10 mouse cellular contexts compared by ENCODE assay signal in the genomic region with DNA sequence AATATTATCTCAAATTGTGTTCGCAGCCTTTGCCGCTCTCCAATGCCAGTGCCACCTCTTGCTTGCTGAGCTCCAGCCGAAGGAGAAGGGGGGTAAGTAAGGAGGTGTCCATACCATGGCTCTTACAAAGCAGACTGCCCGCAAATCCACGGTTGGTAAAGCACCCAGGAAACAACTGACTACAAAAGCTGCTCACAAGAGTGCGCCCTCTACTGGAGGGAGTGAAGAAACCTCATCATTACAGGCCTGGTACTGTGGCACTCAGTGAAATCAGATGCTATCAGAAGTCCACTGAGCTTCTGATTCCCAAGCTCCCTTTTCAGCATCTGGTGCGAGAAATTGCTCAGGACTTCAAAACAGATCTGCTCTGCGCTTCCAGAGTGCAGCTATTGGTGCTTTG. TPM values are rescaled to one million over a fixed set of nuclear protein-coding genes. Genes with fewer than 3 reads are reported as not detected.
DNase-seq lines count a peak whose midpoint lies in the region; ATAC-seq and TF ChIP-seq lines count a peak whose summit lies in the region.
"Had no signal": no experiment of that assay in that cellular context is flagged by ENCODE, and none has a peak within 500 bp of the region (broad histone marks: within the 10 kb centered on the region; RNA-seq: fewer than 3 reads in every experiment).

No protein-coding gene starts in this region.

- H3K4me1 ChIP-seq in kidney, adult 2 months (ENCODE audit: control insufficient read depth, insufficient read depth, low read length): 0 out of 2 replicates have a peak, but pooled peaks cover 3% of the 10 kb centered on the region
- H3K4me1 ChIP-seq in kidney, embryonic 15.5 days: no peaks in the 10 kb centered on the region
- H3K4me1 ChIP-seq in liver, embryonic 13.5 days (replicated peaks): peaks cover 7% of the 10 kb centered on the region; the same call in 1 of the 2 replicates
- H3K4me1 ChIP-seq: embryonic facial prominence, embryonic 15.5 days had no signal

- H3K36me3 ChIP-seq in kidney, adult 2 months (ENCODE audit: control insufficient read depth, insufficient read depth, low read length): no peaks in the 10 kb centered on the region
- H3K36me3 ChIP-seq in kidney, embryonic 15.5 days: no peaks in the 10 kb centered on the region
- H3K36me3 ChIP-seq in liver, embryonic 13.5 days: peaks cover 7% of the 10 kb centered on the region; the same call in 1 of the 2 replicates
- H3K36me3 ChIP-seq: embryonic facial prominence, embryonic 15.5 days had no signal

- 59% methylated on average over 8 of the region's 8 CpGs for WGBS in kidney, adult 2 months
- 55% methylated on average over 8 of the region's 8 CpGs for WGBS in kidney, embryonic 15.5 days
- 41% methylated on average over 8 of the region's 8 CpGs for WGBS in liver, embryonic 13.5 days (ENCODE audit: insufficient replicate concordance)

- H3K9ac ChIP-seq in kidney, embryonic 15.5 days: no peak overlapping the region
- no peak overlapping the region for H3K9ac ChIP-seq in liver, embryonic 13.5 days
- H3K9ac ChIP-seq: embryonic facial prominence, embryonic 15.5 days had no signal

- no peak overlapping the region for H3K27ac ChIP-seq in kidney, adult 2 months (ENCODE audit: insufficient read depth, low read depth, low read length)
- H3K27ac ChIP-seq in kidney, embryonic 15.5 days: no peak overlapping the region
- no peak overlapping the region for H3K27ac ChIP-seq in liver, embryonic 13.5 days
- H3K27ac ChIP-seq: embryonic facial prominence, embryonic 15.5 days; macrophage had no signal

- intact Hi-C loops in heart, postnatal 10 days (cut with DNase I): loop anchor here (2.0 kb wide), 1 partner anchor 106 kb away; no protein-coding TSS in a partner anchor

- no peaks in the 10 kb centered on the region for H3K27me3 ChIP-seq in kidney, adult 2 months (replicated peaks; ENCODE audit: control insufficient read depth, insufficient read depth, low read length)
- H3K27me3 ChIP-seq in kidney, embryonic 15.5 days: no peaks in the 10 kb centered on the region
- no peaks in the 10 kb centered on the region for H3K27me3 ChIP-seq in liver, embryonic 13.5 days
- H3K27me3 ChIP-seq: embryonic facial prominence, embryonic 15.5 days had no signal

- no peaks in the 10 kb centered on the region for H3K9me3 ChIP-seq in kidney, embryonic 15.5 days (replicated peaks)
- H3K9me3 ChIP-seq in liver, embryonic 13.5 days (replicated peaks): no peaks in the 10 kb centered on the region
- H3K9me3 ChIP-seq: embryonic facial prominence, embryonic 15.5 days had no signal

- no peak overlapping the region for H3K4me2 ChIP-seq in kidney, embryonic 15.5 days
- no peak overlapping the region for H3K4me2 ChIP-seq in liver, embryonic 13.5 days
- H3K4me2 ChIP-seq: embryonic facial prominence, embryonic 15.5 days had no signal

- no peak overlapping the region for H3K4me3 ChIP-seq in kidney, adult 2 months (ENCODE audit: insufficient read depth, low read depth, low read length)
- no peak overlapping the region for H3K4me3 ChIP-seq in kidney, embryonic 15.5 days (replicated peaks)
- no peak overlapping the region for H3K4me3 ChIP-seq in liver, embryonic 13.5 days (replicated peaks)
- H3K4me3 ChIP-seq: embryonic facial prominence, embryonic 15.5 days had no signal

- ATAC-seq in kidney, embryonic 15.5 days (replicated peaks; ENCODE audit: low FRiP score): no peak
- no peak for ATAC-seq in liver, embryonic 13.5 days (ENCODE audit: low read depth)

- DNase-seq in kidney, adult 2 months: peak; percentile 48
- peak; percentile 66 for DNase-seq in T-cell, adult 2 months (ENCODE audit: low spot score)
- peak; percentile 48 to 50 for DNase-seq in cerebellum, postnatal 36 days
- peak; percentile 63 to 80 for DNase-seq in heart, postnatal 10 days
- DNase-seq in liver, embryonic 13.5 days: peak; percentile 43
- peak; percentile 26 for DNase-seq in right cerebral cortex, postnatal 14 days
- peak; percentile 24 to 43 for DNase-seq in urinary bladder, postnatal 36 days (ENCODE audit: low spot score in 2 of 2)

- no peak for TF ChIP-seq POLR2A in kidney, adult 2 months (IDR thresholded peaks at IDR 0.05; ENCODE audit: low read depth, low read length)

- peak; percentile 61 for TF ChIP-seq CTCF in kidney, adult 2 months (conservative IDR thresholded peaks at IDR 0.05; ENCODE audit: insufficient read depth, insufficient read length, low read depth, low read length)

RNA-seq across cellular contexts. Expression of a gene that starts 15.3 kb away (rescaled TPM):
- 45.1 and 61.9 TPM in 2 replicates for polyA plus RNA-seq in kidney, adult 2 months (2012; rRNA removed)
- 12.7 and 14.4 TPM in 2 replicates for polyA plus RNA-seq in kidney, embryonic 15.5 days (2015; fragmentation: Nextera tagmentation; extraction: Ambion mirVana)
- total RNA-seq in heart, postnatal 10 days (2021): 10 to 100 TPM; 90.2 to 97.5 TPM
- polyA plus RNA-seq in liver, embryonic 13.5 days (2015; fragmentation: Nextera tagmentation; extraction: Ambion mirVana): 4.7 and 5.7 TPM in 2 replicates

RNA-seq across cellular contexts. Expression of a gene that starts 58.7 kb away (rescaled TPM):
- polyA plus RNA-seq in kidney, adult 2 months (2012; rRNA removed): 3.6 and 5.2 TPM in 2 replicates
- 17.0 and 17.3 TPM in 2 replicates for polyA plus RNA-seq in kidney, embryonic 15.5 days (2015; fragmentation: Nextera tagmentation; extraction: Ambion mirVana)
- total RNA-seq in heart, postnatal 10 days (2021): 10 to 100 TPM; 15.1 to 17.1 TPM
- polyA plus RNA-seq in liver, embryonic 13.5 days (2015; fragmentation: Nextera tagmentation; extraction: Ambion mirVana): 16.2 and 18.5 TPM in 2 replicates
